Mouse (Mus musculus) midbrain, embryonic 14.5 days (tissue): ENCODE measurements around the gene Gfod1. TPM values are rescaled to one million over a fixed set of nuclear protein-coding genes. Genes with fewer than 3 reads are reported as not detected.

Source experiments
- ATAC-seq: fragments of 200-750 bp; cut with Nextera tagmentation; 2 replicates; pipeline ENCODE4 v1.8.0; 2017; ENCODE audit warnings: moderate number of reproducible peaks, moderate library complexity; ENCODE audit not compliant: low FRiP score, low TSS enrichment
- DNase-seq: peaks from one replicate; pipeline ENCODE4 v3.0.0-alpha.2; 2015
- H3K27ac ChIP-seq: fragments of 300-500 bp; sonication (generic); replicated peaks from 2 replicates; pipeline ENCODE4 v1.5.1; 2014; ENCODE audit warnings: mild to moderate bottlenecking, low read depth, low read length, moderate library complexity
- H3K27me3 ChIP-seq: fragments of 300-500 bp; sonication (generic); 2 replicates; pipeline ENCODE4 v1.6.1; 2014; ENCODE audit warnings: low read length, control low read depth, mixed read lengths; ENCODE audit not compliant: control insufficient read depth, insufficient read depth
- H3K36me3 ChIP-seq: fragments of 300-500 bp; sonication (generic); 2 replicates; pipeline ENCODE4 v1.6.1; 2014; ENCODE audit warnings: low read length, control low read depth; ENCODE audit not compliant: control insufficient read depth, insufficient read depth
- H3K4me1 ChIP-seq: fragments of 300-500 bp; sonication (generic); 2 replicates; pipeline ENCODE4 v1.6.1; 2014; ENCODE audit warnings: mild to moderate bottlenecking, antibody characterized with exemption, low read length, control low read depth; ENCODE audit not compliant: control insufficient read depth, insufficient read depth
- H3K4me2 ChIP-seq: fragments of 300-500 bp; sonication (generic); 2 replicates; pipeline ENCODE4 v1.6.1; 2014; ENCODE audit warnings: mild to moderate bottlenecking, low read length, moderate library complexity
- H3K4me3 ChIP-seq: fragments of 300-500 bp; sonication (generic); replicated peaks from 2 replicates; pipeline ENCODE4 v1.5.1; 2014; ENCODE audit warnings: low read depth, low read length
- H3K9ac ChIP-seq: fragments of 300-500 bp; sonication (generic); replicated peaks from 2 replicates; pipeline ENCODE4 v1.6.1; 2014; ENCODE audit warnings: mild to moderate bottlenecking, low read length, moderate library complexity
- H3K9me3 ChIP-seq: fragments of 300-500 bp; sonication (generic); 2 replicates; pipeline ENCODE4 v1.6.1; 2016; ENCODE audit warnings: low read length, control low read depth, mixed read lengths; ENCODE audit not compliant: control insufficient read depth
- WGBS: fragments of 180-500 bp; shearing (Covaris S2); extraction: QIAGEN DNeasy Blood & Tissue Kit; methylation state at CpG from one replicate; pipeline ENCODE4 v1.1.7; 2014; 5-methylcytosine and 5-hydroxymethylcytosine counted together
- polyA plus RNA-seq: library from polyadenylated mRNA; unstranded; fragments of >200 nt; fragmentation: Nextera tagmentation; extraction: Ambion mirVana; gene quantifications from 2 replicates; pipeline ENCODE4 v1.2.1, GENCODE M21; 2014

Gfod1 gene
- polyA plus RNA-seq, 1 experiment from 2014 or later: 3.7 TPM

- H3K9ac ChIP-seq: no peak overlapping the region
- H3K4me1 ChIP-seq: peaks cover 10% of the 10 kb centered on the region
- no peaks in the 10 kb centered on the region for H3K9me3 ChIP-seq
- H3K27ac ChIP-seq: 0 out of 2 replicates have a peak overlapping the region, but pooled peaks have one; percentile 49
- no peaks in the 10 kb centered on the region for H3K36me3 ChIP-seq
- no peak overlapping the region for H3K4me3 ChIP-seq
- H3K4me2 ChIP-seq: no peak overlapping the region
- ATAC-seq (no peak), DNase-seq (no peak)
- whole genome bisulfite sequencing: 92% methylated on average over 3 of the region's 3 CpGs
- H3K27me3 ChIP-seq: no peaks in the 10 kb centered on the region
Observed at GRCm38 (mm10) chr13:43229767-43230166, 74.2 kb downstream of the Gfod1 start.

- Histone ChIP-seq H3K4me1 (peaks cover 9% of the 10 kb centered on the region), H3K27me3 (no peaks in the 10 kb centered on the region), H3K4me2 (no peak overlapping the region), H3K4me3 (no peak overlapping the region), H3K27ac (no peak overlapping the region), H3K9me3 (no peaks in the 10 kb centered on the region), H3K9ac (no peak overlapping the region), H3K36me3 (no peaks in the 10 kb centered on the region)
- DNase-seq (no peak), ATAC-seq (no peak)
- 91% methylated on average over 6 of the region's 6 CpGs for WGBS
Observed at GRCm38 (mm10) chr13:43228141-43228540, 75.8 kb downstream of the Gfod1 start.

- 60% methylated on average over 10 of the region's 10 CpGs for WGBS
- Histone ChIP-seq H3K9me3 (no peaks in the 10 kb centered on the region), H3K9ac (no peak overlapping the region), H3K4me3 (no peak overlapping the region), H3K27ac (no peak overlapping the region), H3K4me2 (no peak overlapping the region), H3K36me3 (no peaks in the 10 kb centered on the region), H3K27me3 (no peaks in the 10 kb centered on the region), H3K4me1 (0 out of 2 replicates have a peak, but pooled peaks cover 5% of the 10 kb centered on the region)
- no peak for DNase-seq
- ATAC-seq: no peak
Observed at GRCm38 (mm10) chr13:43226041-43226440, 77.9 kb downstream of the Gfod1 start.

- Histone ChIP-seq H3K4me1 (0 out of 2 replicates have a peak, but pooled peaks cover 5% of the 10 kb centered on the region), H3K4me3 (no peak overlapping the region), H3K4me2 (no peak overlapping the region), H3K27me3 (no peaks in the 10 kb centered on the region), H3K36me3 (no peaks in the 10 kb centered on the region), H3K9ac (no peak overlapping the region), H3K9me3 (no peaks in the 10 kb centered on the region), H3K27ac (no peak overlapping the region)
- 70% methylated on average over 5 of the region's 5 CpGs for WGBS
- ATAC-seq (no peak), DNase-seq (no peak)
Observed at GRCm38 (mm10) chr13:43225161-43225560, 78.8 kb downstream of the Gfod1 start.

GRCm38 (mm10) chr13:43222084-43222483, 81.9 kb downstream of the Gfod1 start:
- no peak overlapping the region for H3K4me3 ChIP-seq
- H3K9me3 ChIP-seq: no peaks in the 10 kb centered on the region
- H3K9ac ChIP-seq: no peak overlapping the region
- H3K4me1 ChIP-seq: no peaks in the 10 kb centered on the region
- no peak overlapping the region for H3K27ac ChIP-seq
- no peaks in the 10 kb centered on the region for H3K36me3 ChIP-seq
- H3K27me3 ChIP-seq: no peaks in the 10 kb centered on the region
- DNase-seq (no peak), ATAC-seq (no peak)
- no peak overlapping the region for H3K4me2 ChIP-seq
- WGBS: 94% methylated on average over 1 of the region's 1 CpGs

- H3K4me1 ChIP-seq: peaks cover 2% of the 10 kb centered on the region; the same call in 1 of the 2 replicates
- H3K9me3 ChIP-seq: no peaks in the 10 kb centered on the region
- H3K27me3 ChIP-seq: no peaks in the 10 kb centered on the region
- no peak for DNase-seq
- H3K27ac ChIP-seq: no peak overlapping the region
- no peak for ATAC-seq
- H3K36me3 ChIP-seq: no peaks in the 10 kb centered on the region
- no peak overlapping the region for H3K9ac ChIP-seq
- WGBS: 90% methylated on average over 6 of the region's 6 CpGs
- no peak overlapping the region for H3K4me3 ChIP-seq
- no peak overlapping the region for H3K4me2 ChIP-seq
Observed at GRCm38 (mm10) chr13:43221290-43221689, 82.7 kb downstream of the Gfod1 start.

GRCm38 (mm10) chr13:43220635-43221034, 83.3 kb downstream of the Gfod1 start:
- H3K27me3 ChIP-seq: no peaks in the 10 kb centered on the region

GRCm38 (mm10) chr13:43218764-43219163, 85.2 kb downstream of the Gfod1 start:
- Histone ChIP-seq H3K4me2 (no peak overlapping the region), H3K27me3 (no peaks in the 10 kb centered on the region), H3K4me1 (peaks cover 16% of the 10 kb centered on the region; the same call in 1 of the 2 replicates), H3K9me3 (no peaks in the 10 kb centered on the region), H3K27ac (no peak overlapping the region), H3K36me3 (no peaks in the 10 kb centered on the region), H3K9ac (no peak overlapping the region), H3K4me3 (no peak overlapping the region)
- peak; percentile 35 for DNase-seq
- ATAC-seq: no peak
- WGBS: 80% methylated on average over 4 of the region's 4 CpGs

More at GRCm38 (mm10) chr13:43220635-43221034, 83.3 kb downstream of the Gfod1 start:
- no peak overlapping the region for H3K27ac ChIP-seq
- ATAC-seq: no peak
- H3K9me3 ChIP-seq: no peaks in the 10 kb centered on the region
- no peak overlapping the region for H3K4me2 ChIP-seq
- H3K9ac ChIP-seq: no peak overlapping the region
- peaks cover 6% of the 10 kb centered on the region; the same call in 1 of the 2 replicates for H3K4me1 ChIP-seq
- WGBS: 86% methylated on average over 1 of the region's 1 CpGs
- H3K4me3 ChIP-seq: no peak overlapping the region
- no peaks in the 10 kb centered on the region for H3K36me3 ChIP-seq
- no peak for DNase-seq

GRCm38 (mm10) chr13:43218284-43218683, 85.7 kb downstream of the Gfod1 start:
- ATAC-seq: no peak
- Histone ChIP-seq H3K27ac (no peak overlapping the region), H3K9me3 (no peaks in the 10 kb centered on the region), H3K27me3 (no peaks in the 10 kb centered on the region), H3K9ac (no peak overlapping the region), H3K36me3 (no peaks in the 10 kb centered on the region), H3K4me2 (no peak overlapping the region), H3K4me1 (peaks cover 16% of the 10 kb centered on the region; the same call in 1 of the 2 replicates), H3K4me3 (no peak overlapping the region)
- 77% methylated on average over 4 of the region's 4 CpGs for WGBS
- DNase-seq: no peak
